Mouse (Mus musculus): Measurements from ENCODE around the gene Bfsp1. TPM values are rescaled to one million over a fixed set of nuclear protein-coding genes. Genes with fewer than 3 reads are reported as not detected.

The Bfsp1 gene
- polyA plus RNA-seq, 1 experiment from 2014 or later: 2.1 TPM

GRCm38 (mm10) chr2:143812262-143812661 lies 50.7 kb downstream of the Bfsp1 start:
- Histone ChIP-seq H3K27ac (no peak overlapping the region), H3K36me3 (replicated peaks; ENCODE audit: control insufficient read depth, insufficient read depth) (no peaks in the 10 kb centered on the region; the same call in 1 of the 2 replicates), H3K9ac (no peak overlapping the region), H3K27me3 (ENCODE audit: control insufficient read depth, insufficient read depth, low read length) (no peaks in the 10 kb centered on the region), H3K4me3 (replicated peaks; ENCODE audit: low read length) (no peak overlapping the region), H3K9me3 (ENCODE audit: control insufficient read depth, low read length) (no peaks in the 10 kb centered on the region), H3K4me2 (replicated peaks) (no peak overlapping the region), H3K4me1 (replicated peaks; ENCODE audit: control insufficient read depth, insufficient read depth, low read length) (no peaks in the 10 kb centered on the region)
- 59% methylated on average over 4 of the region's 4 CpGs for WGBS
- ATAC-seq (ENCODE audit: low FRiP score) (no peak), DNase-seq (ENCODE audit: low spot score) (no peak)

GRCm38 (mm10) chr2:143808789-143809188 lies 54.2 kb downstream of the Bfsp1 start:
- H3K27me3 ChIP-seq (ENCODE audit: control insufficient read depth, insufficient read depth, low read length): no peaks in the 10 kb centered on the region
- WGBS: 65% methylated on average over 5 of the region's 5 CpGs
- DNase-seq (ENCODE audit: low spot score): no peak

GRCm38 (mm10) chr2:143806924-143807664 lies 55.9 kb downstream of the Bfsp1 start:
- H3K27ac ChIP-seq: no peak overlapping the region
- H3K4me3 ChIP-seq (replicated peaks; ENCODE audit: low read length): no peak overlapping the region
- WGBS: 58% methylated on average over 9 of the region's 9 CpGs
- H3K9ac ChIP-seq: no peak overlapping the region
- no peak for DNase-seq (ENCODE audit: low spot score)
- no peaks in the 10 kb centered on the region for H3K4me1 ChIP-seq (replicated peaks; ENCODE audit: control insufficient read depth, insufficient read depth, low read length)
- no peaks in the 10 kb centered on the region for H3K27me3 ChIP-seq (ENCODE audit: control insufficient read depth, insufficient read depth, low read length)
- peak; percentile 21; the same call in 1 of the 2 replicates for ATAC-seq (ENCODE audit: low FRiP score)
- no peak overlapping the region for H3K4me2 ChIP-seq (replicated peaks)
- H3K36me3 ChIP-seq (replicated peaks; ENCODE audit: control insufficient read depth, insufficient read depth): no peaks in the 10 kb centered on the region; the same call in 1 of the 2 replicates
- H3K9me3 ChIP-seq (ENCODE audit: control insufficient read depth, low read length): no peaks in the 10 kb centered on the region

More at GRCm38 (mm10) chr2:143808789-143809188, 54.2 kb downstream of the Bfsp1 start:
- H3K36me3 ChIP-seq (replicated peaks; ENCODE audit: control insufficient read depth, insufficient read depth): no peaks in the 10 kb centered on the region; the same call in 1 of the 2 replicates
- H3K4me2 ChIP-seq (replicated peaks): no peak overlapping the region
- no peak overlapping the region for H3K27ac ChIP-seq
- no peak overlapping the region for H3K4me3 ChIP-seq (replicated peaks; ENCODE audit: low read length)
- H3K4me1 ChIP-seq (replicated peaks; ENCODE audit: control insufficient read depth, insufficient read depth, low read length): no peaks in the 10 kb centered on the region
- H3K9ac ChIP-seq: no peak overlapping the region
- no peak for ATAC-seq (ENCODE audit: low FRiP score)
- no peaks in the 10 kb centered on the region for H3K9me3 ChIP-seq (ENCODE audit: control insufficient read depth, low read length)

GRCm38 (mm10) chr2:143806140-143806923 lies 56.6 kb downstream of the Bfsp1 start:
- WGBS: 67% methylated on average over 15 of the region's 15 CpGs
- no peaks in the 10 kb centered on the region for H3K4me1 ChIP-seq (replicated peaks; ENCODE audit: control insufficient read depth, insufficient read depth, low read length)
- ATAC-seq (ENCODE audit: low FRiP score) (0 out of 2 replicates have a peak, but pooled peaks have one; percentile 6), DNase-seq (ENCODE audit: low spot score) (no peak)
- H3K27ac ChIP-seq: no peak overlapping the region
- H3K4me3 ChIP-seq (replicated peaks; ENCODE audit: low read length): no peak overlapping the region
- no peaks in the 10 kb centered on the region for H3K27me3 ChIP-seq (ENCODE audit: control insufficient read depth, insufficient read depth, low read length)
- H3K9me3 ChIP-seq (ENCODE audit: control insufficient read depth, low read length): no peaks in the 10 kb centered on the region
- H3K4me2 ChIP-seq (replicated peaks): no peak overlapping the region
- peaks cover under 1% of the 10 kb centered on the region; the same call in 1 of the 2 replicates for H3K36me3 ChIP-seq (replicated peaks; ENCODE audit: control insufficient read depth, insufficient read depth)
- H3K9ac ChIP-seq: no peak overlapping the region

GRCm38 (mm10) chr2:143801097-143801496 lies 61.9 kb downstream of the Bfsp1 start:
- Histone ChIP-seq H3K27me3 (ENCODE audit: control insufficient read depth, insufficient read depth, low read length) (no peaks in the 10 kb centered on the region), H3K4me1 (replicated peaks; ENCODE audit: control insufficient read depth, insufficient read depth, low read length) (no peaks in the 10 kb centered on the region), H3K9ac (no peak overlapping the region), H3K9me3 (ENCODE audit: control insufficient read depth, low read length) (no peaks in the 10 kb centered on the region), H3K27ac (no peak overlapping the region), H3K4me3 (replicated peaks; ENCODE audit: low read length) (no peak overlapping the region), H3K36me3 (replicated peaks; ENCODE audit: control insufficient read depth, insufficient read depth) (0 out of 2 replicates have a peak, but pooled peaks cover 9% of the 10 kb centered on the region), H3K4me2 (replicated peaks) (no peak overlapping the region)
- DNase-seq (ENCODE audit: low spot score) (no peak), ATAC-seq (ENCODE audit: low FRiP score) (no peak)
- 88% methylated on average over 5 of the region's 5 CpGs for WGBS

- Histone ChIP-seq H3K36me3 (replicated peaks; ENCODE audit: control insufficient read depth, insufficient read depth) (0 out of 2 replicates have a peak, but pooled peaks cover 14% of the 10 kb centered on the region), H3K9me3 (ENCODE audit: control insufficient read depth, low read length) (no peaks in the 10 kb centered on the region), H3K4me1 (replicated peaks; ENCODE audit: control insufficient read depth, insufficient read depth, low read length) (no peaks in the 10 kb centered on the region), H3K4me3 (replicated peaks; ENCODE audit: low read length) (no peak overlapping the region), H3K27ac (no peak overlapping the region), H3K27me3 (ENCODE audit: control insufficient read depth, insufficient read depth, low read length) (no peaks in the 10 kb centered on the region), H3K4me2 (replicated peaks) (no peak overlapping the region), H3K9ac (no peak overlapping the region)
- WGBS: 76% methylated on average over 4 of the region's 4 CpGs
- no peak for ATAC-seq (ENCODE audit: low FRiP score)
- no peak for DNase-seq (ENCODE audit: low spot score)
Measured at GRCm38 (mm10) chr2:143796335-143797013, 66.5 kb downstream of the Bfsp1 start.

GRCm38 (mm10) chr2:143795858-143796257 lies 67.1 kb downstream of the Bfsp1 start:
- no peaks in the 10 kb centered on the region for H3K4me1 ChIP-seq (replicated peaks; ENCODE audit: control insufficient read depth, insufficient read depth, low read length)
- H3K4me3 ChIP-seq (replicated peaks; ENCODE audit: low read length): no peak overlapping the region
- H3K4me2 ChIP-seq (replicated peaks): no peak overlapping the region
- no peaks in the 10 kb centered on the region for H3K9me3 ChIP-seq (ENCODE audit: control insufficient read depth, low read length)
- no peak for ATAC-seq (ENCODE audit: low FRiP score)
- no peaks in the 10 kb centered on the region for H3K27me3 ChIP-seq (ENCODE audit: control insufficient read depth, insufficient read depth, low read length)
- no peak overlapping the region for H3K27ac ChIP-seq
- H3K9ac ChIP-seq: no peak overlapping the region
- H3K36me3 ChIP-seq (replicated peaks; ENCODE audit: control insufficient read depth, insufficient read depth): 0 out of 2 replicates have a peak, but pooled peaks cover 10% of the 10 kb centered on the region
- 90% methylated on average over 4 of the region's 4 CpGs for WGBS
- no peak for DNase-seq (ENCODE audit: low spot score)

- H3K36me3 ChIP-seq (replicated peaks; ENCODE audit: control insufficient read depth, insufficient read depth): no peaks in the 10 kb centered on the region; the same call in 1 of the 2 replicates
- no peak overlapping the region for H3K27ac ChIP-seq
- H3K4me3 ChIP-seq (replicated peaks; ENCODE audit: low read length): no peak overlapping the region
- ATAC-seq (ENCODE audit: low FRiP score) (no peak), DNase-seq (ENCODE audit: low spot score) (no peak)
- H3K4me1 ChIP-seq (replicated peaks; ENCODE audit: control insufficient read depth, insufficient read depth, low read length): no peaks in the 10 kb centered on the region
- 84% methylated on average over 5 of the region's 5 CpGs for WGBS
- H3K9me3 ChIP-seq (ENCODE audit: control insufficient read depth, low read length): no peaks in the 10 kb centered on the region
- no peak overlapping the region for H3K4me2 ChIP-seq (replicated peaks)
- no peaks in the 10 kb centered on the region for H3K27me3 ChIP-seq (ENCODE audit: control insufficient read depth, insufficient read depth, low read length)
- H3K9ac ChIP-seq: no peak overlapping the region
Measured at GRCm38 (mm10) chr2:143789911-143790310, 73.1 kb downstream of the Bfsp1 start.

GRCm38 (mm10) chr2:143780310-143780709 lies 82.7 kb downstream of the Bfsp1 start:
- no peak overlapping the region for H3K27ac ChIP-seq
- H3K4me1 ChIP-seq (replicated peaks; ENCODE audit: control insufficient read depth, insufficient read depth, low read length): no peaks in the 10 kb centered on the region
- 88% methylated on average over 2 of the region's 2 CpGs for WGBS
- no peak overlapping the region for H3K9ac ChIP-seq
- no peak overlapping the region for H3K4me2 ChIP-seq (replicated peaks)
- no peak for ATAC-seq (ENCODE audit: low FRiP score)
- H3K27me3 ChIP-seq (ENCODE audit: control insufficient read depth, insufficient read depth, low read length): no peaks in the 10 kb centered on the region
- H3K36me3 ChIP-seq (replicated peaks; ENCODE audit: control insufficient read depth, insufficient read depth): peaks cover 6% of the 10 kb centered on the region; the same call in 1 of the 2 replicates
- no peaks in the 10 kb centered on the region for H3K9me3 ChIP-seq (ENCODE audit: control insufficient read depth, low read length)
- no peak overlapping the region for H3K4me3 ChIP-seq (replicated peaks; ENCODE audit: low read length)
- no peak for DNase-seq (ENCODE audit: low spot score)
